Mouse (Mus musculus) telencephalon, adult 2 months (tissue): ENCODE results near the gene Kptn.
A peak's percentile ranks its signal among the peaks of the same experiment; 100 is the strongest.

Source experiments
- DNase-seq: peaks from one replicate; pipeline ENCODE4 v3.0.0-alpha.2; 2011; ENCODE audit warnings: low read depth, low spot score

The Kptn gene

GRCm38 (mm10) chr7:16117100-16117499, 2.6 kb upstream of the Kptn start:
- DNase-seq = no peak

GRCm38 (mm10) chr7:16120262-16120600, 536 bp downstream of the Kptn start:
- no peak for DNase-seq

GRCm38 (mm10) chr7:16125829-16126228, 6.1 kb downstream of the Kptn start:
- no peak for DNase-seq

- no peak for DNase-seq
Measured at GRCm38 (mm10) chr7:16128344-16128743, 8.6 kb downstream of the Kptn start.

- DNase-seq = no peak
Measured at GRCm38 (mm10) chr7:16128899-16129298, 9.2 kb downstream of the Kptn start.

GRCm38 (mm10) chr7:16129421-16129845, 9.7 kb downstream of the Kptn start, which contains the start of gene Slc8a2:
Gene Slc8a2 (plus strand): TSS chr7:16129826.
- peak; percentile 89 for DNase-seq

GRCm38 (mm10) chr7:16129846-16130691, 10.4 kb downstream of the Kptn start:
- DNase-seq = no peak

GRCm38 (mm10) chr7:16130956-16131634, 11.4 kb downstream of the Kptn start:
- no peak for DNase-seq

- DNase-seq = no peak
Measured at GRCm38 (mm10) chr7:16132161-16132581, 12.5 kb downstream of the Kptn start.

GRCm38 (mm10) chr7:16132926-16133325, 13.2 kb downstream of the Kptn start:
- no peak for DNase-seq

GRCm38 (mm10) chr7:16133691-16134090, 14.0 kb downstream of the Kptn start:
- DNase-seq = no peak

- no peak for DNase-seq
Measured at GRCm38 (mm10) chr7:16134951-16135392, 15.3 kb downstream of the Kptn start.

GRCm38 (mm10) chr7:16146489-16147410, 27.1 kb downstream of the Kptn start:
- DNase-seq = no peak

- DNase-seq = no peak
Measured at GRCm38 (mm10) chr7:16147643-16148042, 27.9 kb downstream of the Kptn start.

- DNase-seq = peak; percentile 94
Measured at GRCm38 (mm10) chr7:16149241-16149640, 29.5 kb downstream of the Kptn start.

- DNase-seq = no peak
Measured at GRCm38 (mm10) chr7:16150191-16151145, 30.8 kb downstream of the Kptn start.

GRCm38 (mm10) chr7:16153522-16153921, 33.8 kb downstream of the Kptn start:
- no peak for DNase-seq

GRCm38 (mm10) chr7:16155132-16155872, 35.6 kb downstream of the Kptn start:
- DNase-seq = no peak

GRCm38 (mm10) chr7:16156105-16156714, 36.5 kb downstream of the Kptn start:
- no peak for DNase-seq
